Mouse (Mus musculus) embryo, embryonic 9.5 days (tissue): ENCODE data around the gene Tinf2.

Experiments
- DNase-seq: peaks from one replicate; pipeline ENCODE4 v3.0.0-alpha.2; 2017; ENCODE audit errors: extremely low spot score

Gene Tinf2

GRCm38 (mm10) chr14:55706051-55706600, 24.5 kb upstream of the Tinf2 start:
- DNase-seq, result no peak

GRCm38 (mm10) chr14:55702761-55703160, 21.1 kb upstream of the Tinf2 start:
- DNase-seq, result no peak

- no peak for DNase-seq
These were observed 19.5 kb upstream of the Tinf2 start for GRCm38 (mm10) chr14:55701131-55701530.

- DNase-seq, result no peak
These were observed 15.6 kb upstream of the Tinf2 start for GRCm38 (mm10) chr14:55697226-55697625.

- DNase-seq, result no peak
These were observed 7.8 kb upstream of the Tinf2 start for GRCm38 (mm10) chr14:55689433-55689832.

GRCm38 (mm10) chr14:55682118-55682493, 486 bp upstream of the Tinf2 start:
- DNase-seq, result no peak

- no peak for DNase-seq
These were observed 4.0 kb downstream of the Tinf2 start for GRCm38 (mm10) chr14:55677615-55678014.

GRCm38 (mm10) chr14:55672741-55673060, 8.9 kb downstream of the Tinf2 start:
- DNase-seq, result no peak

GRCm38 (mm10) chr14:55671833-55672740, 9.5 kb downstream of the Tinf2 start, which contains the start of the genes Gmpr2 and Nedd8:
TSS of gene Gmpr2 (plus strand) at chr14:55671941.
TSS of gene Nedd8 (minus strand) at chr14:55672124.
- peak; percentile 94 for DNase-seq

GRCm38 (mm10) chr14:55671486-55671832, 10.2 kb downstream of the Tinf2 start:
- DNase-seq, result no peak

GRCm38 (mm10) chr14:55660636-55661035, 21.0 kb downstream of the Tinf2 start:
- no peak for DNase-seq

- DNase-seq, result peak; percentile 82
These were observed 21.6 kb downstream of the Tinf2 start, which contains the start of gene Mdp1 for GRCm38 (mm10) chr14:55659960-55660573. TSS of gene Mdp1 (minus strand) at chr14:55660508.

- DNase-seq, result no peak
These were observed 23.6 kb downstream of the Tinf2 start for GRCm38 (mm10) chr14:55658011-55658410.

GRCm38 (mm10) chr14:55656935-55657334, 24.7 kb downstream of the Tinf2 start:
- DNase-seq, result no peak

- DNase-seq, result no peak
These were observed 30.1 kb downstream of the Tinf2 start for GRCm38 (mm10) chr14:55651528-55651927.

- no peak for DNase-seq
These were observed 31.7 kb downstream of the Tinf2 start, which contains the start of gene Tssk4 for GRCm38 (mm10) chr14:55649884-55650283. TSS of gene Tssk4 (plus strand) at chr14:55650184.

GRCm38 (mm10) chr14:55644261-55644888, 37.2 kb downstream of the Tinf2 start:
- peak; percentile 24 for DNase-seq

GRCm38 (mm10) chr14:55643060-55643907, 38.3 kb downstream of the Tinf2 start, which contains the start of gene Tm9sf1:
TSS of gene Tm9sf1 (minus strand) at chr14:55643806.
- peak; percentile 92 for DNase-seq

- no peak for DNase-seq
These were observed 39.0 kb downstream of the Tinf2 start for GRCm38 (mm10) chr14:55642679-55643059.

- DNase-seq, result no peak
These were observed 40.3 kb downstream of the Tinf2 start for GRCm38 (mm10) chr14:55641291-55641690.

GRCm38 (mm10) chr14:55640816-55641215, 40.8 kb downstream of the Tinf2 start:
- no peak for DNase-seq
